Mouse (Mus musculus) embryonic facial prominence, embryonic 15.5 days (tissue): Measurements from ENCODE around the gene Cdk17. TPM values are rescaled to one million over a fixed set of nuclear protein-coding genes. Genes with fewer than 3 reads are reported as not detected.

Source experiments
- ATAC-seq: fragments of 200-750 bp; cut with Nextera tagmentation; 2 replicates; pipeline ENCODE4 v1.8.0; 2017; ENCODE audit warnings: low read depth, moderate TSS enrichment; ENCODE audit not compliant: insufficient number of reproducible peaks, low FRiP score, low TSS enrichment
- H3K27ac ChIP-seq: fragments of 300-500 bp; sonication (generic); replicated peaks from 2 replicates; pipeline ENCODE4 v1.5.1; 2015; ENCODE audit warnings: mild to moderate bottlenecking, inconsistent platforms
- H3K27me3 ChIP-seq: fragments of 300-500 bp; sonication (generic); 2 replicates; pipeline ENCODE4 v1.6.1; 2015; ENCODE audit warnings: inconsistent platforms
- H3K36me3 ChIP-seq: fragments of 300-500 bp; sonication (generic); 2 replicates; pipeline ENCODE4 v1.6.1; 2015; ENCODE audit warnings: mild to moderate bottlenecking, inconsistent platforms
- H3K4me1 ChIP-seq: fragments of 300-500 bp; sonication (generic); 2 replicates; pipeline ENCODE4 v1.6.1; 2015; ENCODE audit warnings: inconsistent platforms
- H3K4me2 ChIP-seq: fragments of 300-500 bp; sonication (generic); replicated peaks from 2 replicates; pipeline ENCODE4 v1.6.1; 2015; ENCODE audit warnings: mild to moderate bottlenecking, inconsistent platforms
- H3K4me3 ChIP-seq: fragments of 300-500 bp; sonication (generic); replicated peaks from 2 replicates; pipeline ENCODE4 v1.5.1; 2015; ENCODE audit warnings: mild to moderate bottlenecking, inconsistent platforms
- H3K9ac ChIP-seq: fragments of 300-500 bp; sonication (generic); 2 replicates; pipeline ENCODE4 v1.6.1; 2015; ENCODE audit warnings: inconsistent platforms
- H3K9me3 ChIP-seq: fragments of 300-500 bp; sonication (generic); replicated peaks from 2 replicates; pipeline ENCODE4 v1.6.1; 2016; ENCODE audit warnings: inconsistent platforms
- WGBS: fragments of 180-500 bp; shearing (Covaris S2); methylation state at CpG from one replicate; pipeline ENCODE4 v1.1.7; 2015; 5-methylcytosine and 5-hydroxymethylcytosine counted together
- polyA plus RNA-seq: library from polyadenylated mRNA; unstranded; fragments of >200 nt; fragmentation: Nextera tagmentation; extraction: Ambion mirVana; gene quantifications from 2 replicates; pipeline ENCODE4 v1.2.1, GENCODE M21; 2015

Cdk17 gene
- polyA plus RNA-seq, 1 experiment from 2014 or later = 16.8 TPM

DNA sequence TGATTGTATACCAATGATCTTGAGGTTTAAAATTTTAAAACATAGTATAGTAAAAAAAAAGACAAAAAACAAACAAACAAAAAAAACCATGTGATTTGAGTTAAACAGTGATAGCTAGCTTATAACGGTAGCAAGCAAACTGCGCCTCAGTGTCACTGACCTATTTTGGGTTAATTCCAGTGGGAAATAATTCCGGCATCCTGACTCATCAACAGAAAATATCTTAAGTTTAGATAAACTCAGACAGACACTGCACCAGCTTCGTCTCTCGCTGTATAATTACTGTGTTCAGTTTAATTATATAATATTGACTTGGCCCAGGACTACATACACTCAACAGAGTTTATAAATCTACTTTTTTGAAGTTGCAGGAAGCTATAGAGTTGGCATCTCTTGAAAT is 71.2 kb downstream of the Cdk17 start:
- Histone ChIP-seq H3K4me3 (no peak overlapping the region), H3K4me1 (no peaks in the 10 kb centered on the region), H3K27me3 (no peaks in the 10 kb centered on the region), H3K9ac (no peak overlapping the region), H3K27ac (no peak overlapping the region), H3K9me3 (no peaks in the 10 kb centered on the region), H3K36me3 (peaks cover 30% of the 10 kb centered on the region), H3K4me2 (no peak overlapping the region)
- WGBS = 88% methylated on average over 5 of the region's 5 CpGs
- no peak for ATAC-seq

- Histone ChIP-seq H3K4me3 (no peak overlapping the region), H3K9me3 (no peaks in the 10 kb centered on the region), H3K27ac (no peak overlapping the region), H3K4me2 (no peak overlapping the region), H3K27me3 (no peaks in the 10 kb centered on the region), H3K36me3 (peaks cover 42% of the 10 kb centered on the region), H3K9ac (no peak overlapping the region), H3K4me1 (no peaks in the 10 kb centered on the region)
- 86% methylated on average over 6 of the region's 6 CpGs for WGBS
- ATAC-seq = no peak
Measured at GRCm38 (mm10) chr10:93233665-93234194, 73.1 kb downstream of the Cdk17 start.

DNA sequence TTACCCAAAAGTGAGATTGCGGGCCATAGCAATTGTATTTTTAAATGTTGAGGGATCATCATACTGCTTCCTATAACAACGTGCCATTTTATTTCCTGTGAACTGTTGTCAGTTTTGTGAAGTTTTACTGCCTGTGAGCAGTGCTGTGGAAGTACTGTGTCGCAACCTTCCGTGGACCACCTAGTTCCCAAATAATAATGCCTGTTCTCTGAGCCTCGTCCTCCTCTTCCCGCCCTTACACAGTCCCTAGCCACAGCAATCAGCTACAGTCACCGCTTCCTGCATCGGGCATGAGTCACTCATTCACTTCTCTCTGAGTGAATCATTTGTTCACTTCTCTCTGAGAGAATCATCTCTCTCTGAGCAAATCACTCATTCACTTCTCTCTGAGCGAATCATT is 74.0 kb downstream of the Cdk17 start:
- no peaks in the 10 kb centered on the region for H3K9me3 ChIP-seq
- WGBS = 91% methylated on average over 9 of the region's 9 CpGs
- H3K4me3 ChIP-seq = no peak overlapping the region
- no peak for ATAC-seq
- H3K4me2 ChIP-seq = no peak overlapping the region
- H3K9ac ChIP-seq = no peak overlapping the region
- H3K36me3 ChIP-seq = peaks cover 51% of the 10 kb centered on the region
- H3K4me1 ChIP-seq = no peaks in the 10 kb centered on the region
- H3K27ac ChIP-seq = no peak overlapping the region
- no peaks in the 10 kb centered on the region for H3K27me3 ChIP-seq

GRCm38 (mm10) chr10:93239201-93239806 is 78.6 kb downstream of the Cdk17 start:
- no peaks in the 10 kb centered on the region for H3K9me3 ChIP-seq
- H3K9ac ChIP-seq = no peak overlapping the region
- WGBS = 69% methylated on average over 9 of the region's 9 CpGs
- H3K36me3 ChIP-seq = peaks cover 46% of the 10 kb centered on the region
- H3K4me2 ChIP-seq = no peak overlapping the region
- no peak for ATAC-seq
- no peak overlapping the region for H3K27ac ChIP-seq
- no peaks in the 10 kb centered on the region for H3K4me1 ChIP-seq
- H3K27me3 ChIP-seq = no peaks in the 10 kb centered on the region
- H3K4me3 ChIP-seq = no peak overlapping the region

GRCm38 (mm10) chr10:93242208-93242607 is 81.5 kb downstream of the Cdk17 start:
- Histone ChIP-seq H3K27me3 (no peaks in the 10 kb centered on the region), H3K4me3 (no peak overlapping the region), H3K9ac (no peak overlapping the region), H3K4me2 (no peak overlapping the region), H3K27ac (no peak overlapping the region), H3K36me3 (peaks cover 33% of the 10 kb centered on the region), H3K9me3 (no peaks in the 10 kb centered on the region), H3K4me1 (0 out of 2 replicates have a peak, but pooled peaks cover under 1% of the 10 kb centered on the region)
- ATAC-seq = no peak
- 27% methylated on average over 3 of the region's 3 CpGs for WGBS

GRCm38 (mm10) chr10:93242861-93243260 is 82.2 kb downstream of the Cdk17 start:
- Histone ChIP-seq H3K9me3 (no peaks in the 10 kb centered on the region), H3K27ac (no peak overlapping the region), H3K4me2 (no peak overlapping the region), H3K4me1 (peaks cover 7% of the 10 kb centered on the region), H3K36me3 (peaks cover 31% of the 10 kb centered on the region), H3K27me3 (no peaks in the 10 kb centered on the region), H3K9ac (no peak overlapping the region), H3K4me3 (no peak overlapping the region)
- no peak for ATAC-seq
- 12% methylated on average over 5 of the region's 5 CpGs for WGBS

GRCm38 (mm10) chr10:93244209-93244705 is 83.6 kb downstream of the Cdk17 start:
- Histone ChIP-seq H3K4me3 (no peak overlapping the region), H3K27me3 (no peaks in the 10 kb centered on the region), H3K4me1 (peaks cover 19% of the 10 kb centered on the region), H3K9ac (no peak overlapping the region), H3K4me2 (no peak overlapping the region), H3K27ac (no peak overlapping the region), H3K9me3 (no peaks in the 10 kb centered on the region), H3K36me3 (peaks cover 17% of the 10 kb centered on the region; the same call in 1 of the 2 replicates)
- 78% methylated on average over 10 of the region's 10 CpGs for WGBS
- no peak for ATAC-seq

DNA sequence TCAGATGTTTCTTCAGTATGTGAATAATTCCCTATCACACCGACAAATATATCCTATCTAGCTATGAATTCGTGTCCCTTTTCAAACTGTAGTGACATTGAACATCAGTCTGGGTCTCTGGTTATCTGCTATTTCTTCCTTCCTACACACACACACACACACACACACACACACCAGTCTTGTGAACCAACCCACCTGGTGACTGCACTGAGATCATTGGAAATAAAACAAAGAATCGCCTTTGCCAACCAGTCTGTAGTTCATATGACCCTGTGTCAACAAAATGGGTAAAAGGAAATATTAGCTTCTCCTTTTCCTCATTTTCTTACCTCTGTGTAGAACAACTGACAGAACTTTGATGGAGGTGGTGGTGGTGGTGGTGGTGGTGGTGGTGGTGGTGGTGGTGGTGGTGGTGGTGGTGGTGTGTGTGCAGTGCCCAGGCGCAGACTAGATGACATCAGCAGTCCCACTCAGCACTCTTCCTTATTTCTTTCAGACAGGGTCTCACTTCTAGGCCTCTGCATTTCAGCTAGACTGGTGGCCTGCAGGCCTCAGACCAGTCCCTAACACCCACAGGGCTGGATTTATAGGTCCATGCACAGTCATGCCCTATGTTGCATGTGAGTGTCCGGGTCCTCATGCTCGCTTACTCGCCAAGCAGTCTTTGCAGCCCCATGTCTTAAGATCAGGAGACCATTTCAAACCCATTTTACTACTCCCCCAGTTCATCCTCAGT is 85.7 kb downstream of the Cdk17 start:
- peaks cover 35% of the 10 kb centered on the region for H3K4me1 ChIP-seq
- no peaks in the 10 kb centered on the region for H3K27me3 ChIP-seq
- no peaks in the 10 kb centered on the region for H3K9me3 ChIP-seq
- no peak overlapping the region for H3K4me3 ChIP-seq
- ATAC-seq = no peak
- 91% methylated on average over 7 of the region's 7 CpGs for WGBS
- no peak overlapping the region for H3K27ac ChIP-seq
- 0 out of 2 replicates have a peak, but pooled peaks cover 5% of the 10 kb centered on the region for H3K36me3 ChIP-seq
- no peak overlapping the region for H3K4me2 ChIP-seq
- no peak overlapping the region for H3K9ac ChIP-seq

DNA sequence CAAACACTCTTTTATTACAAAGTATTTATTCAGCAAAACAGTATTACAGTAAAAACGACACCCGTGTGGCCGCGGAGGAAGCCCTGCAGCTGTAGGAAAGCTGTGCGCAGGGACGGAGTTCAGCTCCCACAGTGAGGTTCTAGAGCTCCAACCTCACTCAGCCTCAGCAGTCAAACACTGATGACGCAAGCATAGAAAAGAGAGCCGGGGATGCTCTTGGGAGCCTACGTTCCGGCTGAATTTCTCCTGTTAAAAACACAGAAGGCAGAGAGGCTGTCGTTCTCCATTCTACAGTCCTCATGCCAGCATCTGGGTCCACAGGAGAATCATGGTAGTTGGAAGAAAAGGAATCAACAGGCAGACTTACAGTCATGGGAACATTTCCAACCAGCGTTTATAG is 86.7 kb downstream of the Cdk17 start:
- 0 out of 2 replicates have a peak overlapping the region, but pooled peaks have one; percentile 55 for H3K27ac ChIP-seq
- H3K36me3 ChIP-seq = no peaks in the 10 kb centered on the region
- WGBS = 73% methylated on average over 12 of the region's 12 CpGs

DNA sequence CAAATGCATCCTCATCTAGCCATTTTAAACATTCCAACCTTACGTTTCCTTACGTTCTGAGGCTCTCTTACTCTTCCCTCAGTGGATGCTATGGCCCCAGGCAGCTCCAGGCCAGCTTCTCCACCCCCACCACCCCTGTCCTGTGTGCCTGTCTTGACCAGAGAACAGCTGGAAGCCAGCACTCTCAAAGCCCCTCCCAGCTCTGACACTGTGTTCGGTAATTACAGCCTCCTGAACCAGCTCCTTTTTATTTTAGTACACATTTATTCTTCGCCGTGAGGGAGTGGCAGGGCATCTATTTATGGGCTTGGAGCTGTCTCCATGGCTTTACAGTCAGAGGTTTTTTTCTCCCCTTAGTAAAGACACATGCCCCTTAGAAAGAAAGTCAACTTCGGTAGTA is 87.2 kb downstream of the Cdk17 start:
- H3K27ac ChIP-seq = 0 out of 2 replicates have a peak overlapping the region, but pooled peaks have one; percentile 55
- peak; percentile 77 for ATAC-seq
- H3K36me3 ChIP-seq = peaks cover 3% of the 10 kb centered on the region; the same call in 1 of the 2 replicates

More for the DNA sequence above, 86.7 kb downstream of the Cdk17 start:
- Histone ChIP-seq H3K27me3 (no peaks in the 10 kb centered on the region), H3K9ac (no peak overlapping the region), H3K4me1 (peaks cover 40% of the 10 kb centered on the region), H3K4me2 (no peak overlapping the region), H3K4me3 (no peak overlapping the region), H3K9me3 (no peaks in the 10 kb centered on the region)
- ATAC-seq = no peak

DNA sequence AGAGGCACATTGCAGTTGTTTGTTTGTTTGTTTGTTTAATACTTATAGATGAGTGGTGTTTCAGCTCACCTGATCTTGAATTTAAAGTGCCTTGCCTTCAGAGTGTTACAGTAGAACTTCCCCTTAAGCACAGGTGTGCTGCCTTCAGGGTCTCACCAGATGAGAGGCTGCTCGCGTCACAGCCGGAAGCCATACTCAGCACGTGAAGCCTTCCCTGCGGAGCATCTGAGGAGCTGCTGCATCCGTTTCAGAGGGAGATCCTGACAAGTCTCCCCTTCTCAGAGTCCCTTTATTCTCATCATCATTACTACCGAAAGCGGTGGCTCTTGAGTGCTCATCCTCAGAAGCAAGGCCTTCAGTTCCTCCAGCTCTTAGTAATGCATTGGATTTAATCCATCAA is 87.7 kb downstream of the Cdk17 start:
- Histone ChIP-seq H3K27me3 (no peaks in the 10 kb centered on the region), H3K27ac (peak overlapping the region; percentile 55; the same call in 1 of the 2 replicates), H3K4me3 (no peak overlapping the region), H3K4me2 (no peak overlapping the region), H3K9me3 (no peaks in the 10 kb centered on the region), H3K4me1 (peaks cover 40% of the 10 kb centered on the region), H3K36me3 (peaks cover 8% of the 10 kb centered on the region; the same call in 1 of the 2 replicates), H3K9ac (no peak overlapping the region)
- WGBS = 59% methylated on average over 8 of the region's 8 CpGs
- no peak for ATAC-seq

More for the DNA sequence above, 87.2 kb downstream of the Cdk17 start:
- peaks cover 40% of the 10 kb centered on the region for H3K4me1 ChIP-seq
- H3K4me3 ChIP-seq = no peak overlapping the region
- 27% methylated on average over 6 of the region's 6 CpGs for WGBS
- no peak overlapping the region for H3K9ac ChIP-seq
- no peak overlapping the region for H3K4me2 ChIP-seq
- no peaks in the 10 kb centered on the region for H3K9me3 ChIP-seq
- H3K27me3 ChIP-seq = no peaks in the 10 kb centered on the region
